Comparison of ENCODE assay signal across 8 mouse cellular contexts in the genomic region with DNA sequence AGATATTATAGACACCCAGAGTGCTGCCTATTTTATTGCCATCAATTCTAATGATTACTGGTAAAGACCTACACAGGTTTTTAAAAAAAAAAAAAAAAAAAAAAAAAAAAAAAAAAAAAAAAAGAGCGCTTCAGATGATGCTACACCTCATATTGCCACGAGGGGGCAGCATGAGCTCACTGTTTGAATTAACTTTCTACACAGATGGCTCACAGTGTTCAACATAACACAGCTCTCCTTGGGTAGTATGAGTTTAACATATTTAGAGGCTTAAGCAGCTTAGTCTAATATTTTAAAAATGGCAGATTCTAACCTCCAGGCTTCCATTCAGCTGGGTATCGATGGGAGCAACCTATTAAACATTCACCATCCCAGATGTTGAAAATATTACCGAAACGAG. TPM values are rescaled to one million over a fixed set of nuclear protein-coding genes. Genes with fewer than 3 reads are reported as not detected.
DNase-seq lines count a peak whose midpoint lies in the region; ATAC-seq lines count a peak whose summit lies in the region.

No protein-coding gene starts in this region.

- no peaks in the 10 kb centered on the region for H3K27me3 ChIP-seq in embryonic facial prominence, embryonic 14.5 days (replicated peaks; ENCODE audit: control insufficient read depth, insufficient read depth, low read length)

- no peak overlapping the region for H3K4me3 ChIP-seq in embryonic facial prominence, embryonic 14.5 days (ENCODE audit: low read depth, low read length)

- H3K36me3 ChIP-seq in embryonic facial prominence, embryonic 14.5 days (ENCODE audit: control insufficient read depth, insufficient read depth, low read length): no peaks in the 10 kb centered on the region

- H3K9ac ChIP-seq in embryonic facial prominence, embryonic 14.5 days (ENCODE audit: low read depth, low read length): no peak overlapping the region

- H3K4me1 ChIP-seq in embryonic facial prominence, embryonic 14.5 days (ENCODE audit: control insufficient read depth, insufficient read depth, low read length): no peaks in the 10 kb centered on the region

- ATAC-seq in embryonic facial prominence, embryonic 14.5 days (ENCODE audit: low read depth): 0 out of 2 replicates have a peak, but pooled peaks have one; percentile 65
- peak; percentile 86 for ATAC-seq in megakaryocyte, adult 5-6 weeks (ENCODE audit: poor library complexity, severe bottlenecking)

- no peaks in the 10 kb centered on the region for H3K9me3 ChIP-seq in embryonic facial prominence, embryonic 14.5 days (ENCODE audit: control insufficient read depth, low read length)

- DNase-seq in gastrocnemius, postnatal 10 days: peak; percentile 46
- DNase-seq in gastrocnemius, adult 8-10 months (ENCODE audit: low spot score in 2 of 2): no peak
- DNase-seq in A20 (ENCODE audit: low read depth, low spot score): peak; percentile 51
- peak; percentile 60 for DNase-seq in adrenal gland, postnatal 10 days
- peak; percentile 79 for DNase-seq in embryonic facial prominence, embryonic 14.5 days (ENCODE audit: low spot score)
- DNase-seq in kidney, postnatal 14 days: peak; percentile 9
- DNase-seq in testis, postnatal 10 days (ENCODE audit: low spot score): peak; percentile 56

- WGBS in embryonic facial prominence, embryonic 14.5 days: 28% methylated on average over 5 of the region's 5 CpGs

- no peak overlapping the region for H3K4me2 ChIP-seq in embryonic facial prominence, embryonic 14.5 days (ENCODE audit: low read depth, low read length)

- H3K27ac ChIP-seq in embryonic facial prominence, embryonic 14.5 days (replicated peaks; ENCODE audit: low read depth, low read length): no peak overlapping the region

RNA-seq across cellular contexts. Expression of a gene that starts 28.7 kb away (rescaled TPM):
- total RNA-seq in gastrocnemius, postnatal 10 days (2021): 10 to 100 TPM; 46.8 to 50.4 TPM
- total RNA-seq in gastrocnemius, adult 8-10 months (2022): 10 to 100 TPM; 41.4 to 45.8 (median 42.8) TPM
- 100 to 1,000 TPM; 122 to 151 TPM for total RNA-seq in adrenal gland, postnatal 10 days (2021)
- polyA plus RNA-seq in embryonic facial prominence, embryonic 14.5 days (2014; fragmentation: Nextera tagmentation; extraction: Ambion mirVana): 94.8 and 95.5 TPM in 2 replicates
- total RNA-seq in megakaryocyte, adult 5-6 weeks (2015): 66.3 TPM in 2 replicates
- total RNA-seq in megakaryocyte, adult 5-6 weeks (2017): 64.8 and 73.3 TPM in 2 replicates

Comparison
In these comparisons a context has a peak if more than half of its experiments do, and no peak if none do; other contexts are left out.
1. DNase-seq: peak in gastrocnemius, postnatal 10 days (single experiment), A20 (single experiment), adrenal gland, postnatal 10 days (single experiment), embryonic facial prominence, embryonic 14.5 days (single experiment), kidney, postnatal 14 days (single experiment) and testis, postnatal 10 days (single experiment); none in gastrocnemius, adult 8-10 months (0 of 2).